Mouse (Mus musculus) bone marrow macrophage, adult 2 months (primary cell): Measurements from ENCODE around the gene Ceacam19.

Source experiments
- CTCF ChIP-seq: IDR thresholded peaks from 2 replicates; pipeline ENCODE4 v1.5.1; 2012; ENCODE audit warnings: low read depth, mild to moderate bottlenecking, low read length, moderate library complexity
- POLR2A ChIP-seq: IDR thresholded peaks from 2 replicates; pipeline ENCODE4 v1.6.1; 2012; ENCODE audit warnings: mild to moderate bottlenecking, low read depth, low read length, borderline replicate concordance

DNA sequence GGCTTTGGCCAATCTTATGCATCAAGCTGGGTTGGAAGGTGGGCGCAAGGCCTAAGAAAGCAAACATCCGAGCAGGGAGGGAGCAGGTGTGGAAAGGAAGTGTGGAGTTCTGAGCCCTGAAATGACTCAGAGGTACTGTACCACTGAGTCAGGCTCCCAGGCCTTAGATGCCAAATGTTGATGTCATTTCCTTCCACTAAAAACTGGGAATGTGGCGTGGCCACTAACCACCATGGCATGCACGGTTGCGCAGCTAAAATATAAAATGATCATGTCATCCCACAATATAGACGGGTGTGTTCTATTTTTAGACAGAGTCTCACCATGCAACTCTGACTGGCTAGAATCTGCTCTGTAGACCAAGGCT lies 23.5 kb upstream of the Ceacam19 start:
- TF ChIP-seq CTCF (no peak), POLR2A (no peak)
